Mouse (Mus musculus) midbrain, embryonic 10.5 days (tissue): ENCODE data around the gene Clcn6. TPM values are rescaled to one million over a fixed set of nuclear protein-coding genes. Genes with fewer than 3 reads are reported as not detected.

Experiments used
- DNase-seq: peaks from one replicate; pipeline ENCODE4 v3.0.0-alpha.2; 2017; ENCODE audit warnings: low spot score
- H3K27ac ChIP-seq: fragments of 300-500 bp; sonication (generic); replicated peaks from 2 replicates; pipeline ENCODE4 v1.5.1; 2016; ENCODE audit warnings: mild to moderate bottlenecking
- H3K27me3 ChIP-seq: fragments of 300-500 bp; sonication (generic); 2 replicates; pipeline ENCODE4 v1.6.1; 2016; ENCODE audit warnings: low read depth, mild to moderate bottlenecking; ENCODE audit not compliant: poor library complexity, severe bottlenecking
- H3K36me3 ChIP-seq: fragments of 300-500 bp; sonication (generic); 2 replicates; pipeline ENCODE4 v1.6.1; 2016; ENCODE audit warnings: mild to moderate bottlenecking, moderate library complexity
- H3K4me1 ChIP-seq: fragments of 300-500 bp; sonication (generic); 2 replicates; pipeline ENCODE4 v1.6.1; 2016
- H3K4me3 ChIP-seq: fragments of 300-500 bp; sonication (generic); 2 replicates; pipeline ENCODE4 v1.5.1; 2016; ENCODE audit warnings: mild to moderate bottlenecking, moderate library complexity
- H3K9me3 ChIP-seq: fragments of 300-500 bp; sonication (generic); replicated peaks from 2 replicates; pipeline ENCODE4 v1.6.1; 2016; ENCODE audit warnings: mild to moderate bottlenecking
- WGBS: fragments of 180-500 bp; shearing (Covaris S2); methylation state at CpG from one replicate; pipeline ENCODE4 v1.1.7; 2016; 5-methylcytosine and 5-hydroxymethylcytosine counted together
- polyA plus RNA-seq: library from polyadenylated mRNA; unstranded; fragments of >200 nt; fragmentation: Nextera tagmentation; extraction: Ambion mirVana; gene quantifications from 2 replicates; pipeline ENCODE4 v1.2.1, GENCODE M21; 2016

Gene Clcn6
- polyA plus RNA-seq, 1 experiment from 2014 or later = 15.6 TPM

DNA sequence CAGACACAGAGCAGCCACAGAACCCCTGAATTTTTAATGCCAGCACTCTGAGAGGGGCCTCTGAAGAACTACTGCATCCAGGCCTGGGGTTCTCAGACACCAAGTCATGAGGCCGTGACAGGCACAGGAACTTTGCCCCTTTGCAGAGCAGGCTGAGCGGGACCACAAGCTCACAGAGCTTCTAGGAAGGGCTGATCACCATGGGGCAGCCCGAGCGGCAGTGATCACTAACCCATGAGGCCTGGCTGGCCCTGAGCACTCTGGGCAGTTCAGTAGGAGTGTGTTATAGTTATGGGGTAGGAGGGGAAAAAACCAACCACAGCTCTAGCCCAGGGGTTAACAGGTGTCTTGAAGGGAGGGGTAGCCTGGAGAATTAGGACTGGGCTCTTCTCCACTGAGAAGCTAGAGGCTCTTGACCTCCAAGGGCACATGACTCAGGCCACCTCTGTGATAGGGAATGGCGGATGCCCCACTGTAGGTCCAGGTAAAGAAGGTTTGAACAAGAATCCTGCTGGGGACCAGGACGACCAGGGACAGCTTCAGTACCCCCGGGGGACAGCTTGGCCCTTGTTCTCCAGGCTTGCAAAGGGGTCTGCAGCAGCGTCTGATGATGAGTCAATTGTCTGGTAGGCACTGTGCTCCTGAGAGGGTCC is 41.4 kb upstream of the Clcn6 start:
- 89% methylated on average over 8 of the region's 8 CpGs for WGBS
- H3K4me3 ChIP-seq = no peak overlapping the region
- H3K27ac ChIP-seq = no peak overlapping the region
- DNase-seq = no peak
- H3K4me1 ChIP-seq = peaks cover 30% of the 10 kb centered on the region
- H3K36me3 ChIP-seq = peaks cover 30% of the 10 kb centered on the region
- no peaks in the 10 kb centered on the region; the same call in 1 of the 2 replicates for H3K27me3 ChIP-seq
- no peaks in the 10 kb centered on the region for H3K9me3 ChIP-seq

DNA sequence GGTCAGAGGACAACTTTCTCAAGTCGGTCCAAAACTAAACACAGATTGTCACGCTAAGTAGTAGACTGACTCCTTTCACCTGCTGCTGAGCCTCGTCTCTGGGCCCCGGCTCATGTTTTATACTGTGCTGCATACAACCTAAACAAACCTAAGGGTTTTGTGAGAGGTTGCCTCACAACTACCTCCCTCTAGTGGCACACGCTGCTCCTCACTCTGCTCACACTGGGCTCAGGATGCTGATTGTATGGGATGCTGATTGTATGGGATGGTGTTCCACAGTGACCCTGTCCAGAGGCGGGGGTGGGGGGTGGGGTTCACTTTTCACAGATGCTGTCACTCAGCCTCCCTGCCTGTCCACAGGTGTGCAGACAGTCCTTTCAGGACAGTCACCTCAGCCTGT is 40.6 kb upstream of the Clcn6 start:
- no peak for DNase-seq
- WGBS = 69% methylated on average over 6 of the region's 6 CpGs
- Histone ChIP-seq H3K36me3 (peaks cover 30% of the 10 kb centered on the region), H3K4me1 (peaks cover 26% of the 10 kb centered on the region), H3K9me3 (no peaks in the 10 kb centered on the region), H3K27ac (no peak overlapping the region), H3K27me3 (no peaks in the 10 kb centered on the region; the same call in 1 of the 2 replicates), H3K4me3 (no peak overlapping the region)

DNA sequence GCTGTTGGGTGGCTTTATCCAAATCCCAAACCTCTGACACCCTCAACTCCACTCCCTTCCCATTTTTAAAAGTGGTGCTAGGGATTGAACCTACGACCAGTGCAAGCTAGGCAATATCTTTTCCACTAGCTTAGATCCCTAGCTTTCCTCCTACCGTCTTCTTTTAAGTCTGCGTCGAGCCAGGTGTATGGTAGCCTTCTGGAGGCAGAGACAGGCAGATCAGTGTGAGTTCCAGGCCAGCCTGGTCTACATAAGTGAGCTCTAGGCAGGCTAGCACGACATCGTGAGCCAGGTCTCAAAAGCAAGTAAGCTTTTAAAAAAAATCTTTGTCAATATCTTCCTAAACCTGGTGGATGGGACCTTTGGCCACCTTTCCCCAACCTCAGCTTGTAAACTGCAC is 37.3 kb upstream of the Clcn6 start:
- Histone ChIP-seq H3K36me3 (peaks cover 21% of the 10 kb centered on the region), H3K4me1 (peaks cover 8% of the 10 kb centered on the region), H3K4me3 (no peak overlapping the region), H3K27ac (no peak overlapping the region), H3K9me3 (no peaks in the 10 kb centered on the region), H3K27me3 (no peaks in the 10 kb centered on the region; the same call in 1 of the 2 replicates)
- whole genome bisulfite sequencing = 89% methylated on average over 6 of the region's 6 CpGs
- no peak for DNase-seq

DNA sequence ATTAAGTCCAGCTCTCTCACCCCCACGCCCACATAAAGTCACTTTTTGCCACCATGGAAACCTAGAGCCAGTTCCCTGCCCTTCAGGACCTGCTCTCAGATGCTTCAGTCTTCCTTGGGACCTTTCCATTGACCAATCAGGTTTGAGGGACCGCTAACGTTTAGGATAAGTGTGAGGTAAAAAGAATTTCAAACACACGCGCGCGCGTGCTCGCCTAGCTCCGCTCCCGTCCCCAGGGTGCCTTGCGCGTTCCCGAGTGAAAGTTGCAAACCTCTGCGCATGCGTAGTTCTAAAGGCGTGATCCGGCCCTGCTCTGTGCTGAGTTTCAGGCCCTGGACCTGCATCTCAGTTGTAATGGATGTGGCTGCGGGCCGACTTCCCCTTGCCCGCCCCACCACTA is 36.6 kb upstream of the Clcn6 start:
- Histone ChIP-seq H3K27me3 (no peaks in the 10 kb centered on the region; the same call in 1 of the 2 replicates), H3K36me3 (peaks cover 14% of the 10 kb centered on the region), H3K4me1 (peaks cover 11% of the 10 kb centered on the region), H3K27ac (peak overlapping the region; percentile 67), H3K4me3 (peak overlapping the region; percentile 46), H3K9me3 (no peaks in the 10 kb centered on the region)
- DNase-seq = peak; percentile 63
- WGBS = 50% methylated on average over 21 of the region's 21 CpGs

DNA sequence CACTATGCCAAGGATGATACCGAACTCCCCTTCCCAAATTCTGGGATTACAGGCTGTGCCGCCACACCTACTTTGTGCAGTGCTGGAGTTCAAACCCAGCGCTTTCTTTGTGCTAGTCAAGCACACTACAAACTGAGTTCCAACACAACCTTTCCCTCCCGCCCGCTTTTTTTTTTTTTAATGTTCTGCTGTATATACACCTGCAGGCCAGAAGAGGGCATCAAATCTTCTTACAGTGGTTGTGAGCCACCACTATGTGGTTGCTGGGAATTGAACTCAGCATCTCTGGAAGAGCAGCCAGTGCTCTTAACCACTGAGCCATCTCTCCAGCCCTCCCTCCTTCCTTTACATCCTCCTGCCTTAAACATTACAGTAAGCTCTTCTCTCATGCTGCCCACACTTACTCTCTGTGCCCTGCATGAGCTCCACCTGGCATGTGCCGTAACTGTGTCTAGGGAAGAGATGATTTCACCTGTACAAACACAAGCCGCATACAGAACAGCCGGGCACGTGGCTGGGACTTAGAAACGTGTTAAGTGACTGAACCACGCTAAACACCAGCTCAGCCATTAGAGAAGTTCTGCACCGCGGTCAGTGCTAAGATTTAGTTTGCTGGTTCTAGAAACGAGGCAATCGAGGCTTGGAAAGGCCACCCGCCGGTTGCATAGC is 36.0 kb upstream of the Clcn6 start:
- Histone ChIP-seq H3K9me3 (no peaks in the 10 kb centered on the region), H3K27ac (peak overlapping the region; percentile 67), H3K36me3 (peaks cover 8% of the 10 kb centered on the region; the same call in 1 of the 2 replicates), H3K4me3 (peak overlapping the region; percentile 46), H3K4me1 (peaks cover 11% of the 10 kb centered on the region), H3K27me3 (no peaks in the 10 kb centered on the region; the same call in 1 of the 2 replicates)
- WGBS = 48% methylated on average over 17 of the region's 17 CpGs
- DNase-seq = no peak

DNA sequence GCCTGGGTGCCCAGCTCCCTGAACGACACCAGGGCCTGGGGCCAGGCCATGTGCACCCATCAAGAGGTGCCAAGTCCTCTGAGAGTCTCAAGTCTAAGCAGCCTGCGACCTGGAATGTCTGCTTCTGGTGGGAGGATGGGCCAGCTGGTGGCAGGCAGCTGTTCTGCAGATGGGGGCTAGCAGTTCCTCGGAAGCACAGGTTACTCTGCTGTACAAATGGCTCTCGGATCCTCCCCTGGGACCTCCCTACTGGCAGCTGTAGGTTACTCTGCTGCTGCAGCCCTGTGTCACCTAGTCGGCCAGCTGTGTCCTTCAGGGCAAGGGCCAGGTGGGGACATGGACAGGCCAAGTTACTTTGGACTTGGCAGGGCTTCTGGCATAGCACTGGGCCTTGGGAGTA is 32.9 kb upstream of the Clcn6 start:
- WGBS = 76% methylated on average over 5 of the region's 5 CpGs
- Histone ChIP-seq H3K36me3 (no peaks in the 10 kb centered on the region), H3K4me3 (no peak overlapping the region), H3K4me1 (peaks cover 18% of the 10 kb centered on the region), H3K27me3 (peaks cover 6% of the 10 kb centered on the region; the same call in 1 of the 2 replicates), H3K27ac (no peak overlapping the region), H3K9me3 (no peaks in the 10 kb centered on the region)
- DNase-seq = no peak

DNA sequence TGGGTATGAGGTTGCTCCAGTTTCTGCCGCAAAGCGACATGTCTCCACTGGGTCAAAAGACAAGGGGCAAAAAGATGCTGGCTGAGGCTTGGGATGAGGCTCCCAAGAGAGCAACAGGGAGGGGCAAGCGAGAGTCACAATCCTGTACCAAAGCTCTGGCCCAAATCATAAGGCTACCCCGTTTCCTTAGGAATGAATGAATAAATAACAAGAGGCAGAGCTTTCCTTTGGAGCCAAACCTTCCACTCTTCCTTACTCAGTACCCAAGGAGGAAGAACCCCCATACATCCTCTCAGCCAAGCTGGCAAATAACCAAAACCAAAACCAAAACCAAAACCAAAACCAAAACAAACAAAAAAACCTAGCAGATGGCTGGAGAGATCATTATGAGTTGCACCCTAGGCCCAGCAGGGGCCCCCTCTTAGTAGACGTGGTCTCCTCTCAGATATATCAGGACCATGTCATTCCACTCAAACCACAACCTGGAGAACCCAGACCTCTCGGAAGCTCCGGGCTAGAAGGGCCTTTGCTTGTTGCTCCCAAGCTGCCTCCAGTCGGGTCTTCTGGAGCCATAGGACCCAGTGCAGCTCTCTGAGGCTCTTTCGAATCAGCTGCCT is 31.1 kb upstream of the Clcn6 start:
- Histone ChIP-seq H3K4me3 (no peak overlapping the region), H3K27ac (no peak overlapping the region), H3K36me3 (no peaks in the 10 kb centered on the region), H3K4me1 (peaks cover 27% of the 10 kb centered on the region), H3K9me3 (no peaks in the 10 kb centered on the region), H3K27me3 (peaks cover 8% of the 10 kb centered on the region)
- 80% methylated on average over 9 of the region's 9 CpGs for WGBS
- DNase-seq = no peak

DNA sequence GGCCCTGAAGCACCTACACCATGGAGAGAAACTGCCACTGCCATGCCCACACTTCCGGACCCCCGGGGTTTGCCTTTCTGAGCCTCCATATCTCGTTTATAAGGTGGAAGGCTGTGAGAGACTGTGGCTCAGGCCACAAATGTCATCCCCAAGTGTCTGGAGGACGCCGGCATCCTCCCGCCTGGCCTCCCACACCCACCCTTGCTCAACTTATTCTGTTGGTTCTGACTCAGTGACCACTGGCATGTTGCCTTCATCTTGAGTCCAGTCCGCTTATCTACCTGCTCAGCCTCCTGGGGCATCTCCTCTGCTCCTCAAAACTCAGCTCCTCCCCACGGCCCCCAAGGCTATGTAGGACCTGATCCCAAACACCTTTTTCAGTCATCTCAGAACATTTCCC is 28.7 kb upstream of the Clcn6 start:
- no peaks in the 10 kb centered on the region for H3K9me3 ChIP-seq
- peaks cover 31% of the 10 kb centered on the region for H3K4me1 ChIP-seq
- peaks cover 12% of the 10 kb centered on the region for H3K27me3 ChIP-seq
- no peak overlapping the region for H3K4me3 ChIP-seq
- H3K36me3 ChIP-seq = no peaks in the 10 kb centered on the region
- WGBS = 86% methylated on average over 8 of the region's 8 CpGs
- H3K27ac ChIP-seq = no peak overlapping the region
- no peak for DNase-seq

DNA sequence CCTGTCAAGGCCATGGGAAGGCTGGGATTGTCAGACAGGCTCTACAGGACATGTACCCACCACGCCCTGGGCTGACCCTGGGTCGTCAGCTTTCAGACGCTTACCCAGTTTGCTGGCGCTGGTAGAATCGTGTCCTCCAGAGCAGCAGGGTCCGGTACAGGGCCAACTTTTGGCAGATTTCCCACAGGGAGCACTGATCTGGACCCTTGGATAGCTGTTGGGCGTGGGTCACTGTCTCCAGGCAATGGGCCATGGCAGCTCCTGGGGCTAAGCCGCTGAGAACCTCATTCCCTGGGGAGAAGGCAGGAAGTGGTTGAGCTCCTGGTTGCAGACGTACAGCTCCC is 27.8 kb upstream of the Clcn6 start:
- Histone ChIP-seq H3K4me1 (peaks cover 31% of the 10 kb centered on the region), H3K9me3 (no peaks in the 10 kb centered on the region), H3K36me3 (no peaks in the 10 kb centered on the region), H3K4me3 (no peak overlapping the region), H3K27ac (0 out of 2 replicates have a peak overlapping the region, but pooled peaks have one; percentile 1), H3K27me3 (peaks cover 12% of the 10 kb centered on the region)
- no peak for DNase-seq
- WGBS = 46% methylated on average over 9 of the region's 9 CpGs

DNA sequence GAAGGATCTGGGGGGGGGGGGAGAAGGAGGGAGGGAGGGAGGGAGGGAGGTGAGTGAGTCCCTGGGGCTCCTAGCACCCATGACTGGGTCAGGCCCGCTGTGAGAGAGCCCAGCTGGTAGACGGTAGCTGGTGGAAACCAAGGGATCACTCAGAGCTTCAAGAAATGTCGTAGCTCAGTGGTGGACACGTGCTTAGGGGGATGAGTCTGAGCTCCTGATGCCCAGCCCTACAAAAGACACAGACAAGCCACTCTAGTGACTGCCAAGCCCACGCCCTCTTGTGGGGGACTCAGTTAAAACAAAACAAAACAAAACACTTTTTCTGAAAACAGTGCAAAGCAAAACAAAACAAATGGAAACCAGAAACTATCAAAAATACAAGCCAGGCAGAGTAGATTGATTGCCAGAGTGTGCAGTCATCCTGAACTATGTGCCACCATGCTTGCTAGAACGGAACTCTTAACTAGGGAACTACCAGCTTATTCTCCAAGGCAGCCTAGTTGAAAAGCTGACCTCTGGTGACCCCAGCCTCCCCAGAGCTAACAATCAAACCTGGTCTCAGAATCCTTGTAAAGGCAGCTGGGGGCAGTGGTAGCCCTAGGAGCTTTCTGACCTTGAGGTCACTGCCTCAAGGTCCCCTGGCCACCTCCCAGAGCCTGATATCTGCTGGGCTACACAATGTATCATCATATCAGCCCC is 27.2 kb upstream of the Clcn6 start:
- WGBS = 38% methylated on average over 6 of the region's 6 CpGs
- no peaks in the 10 kb centered on the region for H3K9me3 ChIP-seq
- H3K4me3 ChIP-seq = no peak overlapping the region
- no peak for DNase-seq
- peaks cover 30% of the 10 kb centered on the region for H3K4me1 ChIP-seq
- H3K36me3 ChIP-seq = no peaks in the 10 kb centered on the region
- H3K27me3 ChIP-seq = peaks cover 12% of the 10 kb centered on the region
- 0 out of 2 replicates have a peak overlapping the region, but pooled peaks have one; percentile 1 for H3K27ac ChIP-seq

DNA sequence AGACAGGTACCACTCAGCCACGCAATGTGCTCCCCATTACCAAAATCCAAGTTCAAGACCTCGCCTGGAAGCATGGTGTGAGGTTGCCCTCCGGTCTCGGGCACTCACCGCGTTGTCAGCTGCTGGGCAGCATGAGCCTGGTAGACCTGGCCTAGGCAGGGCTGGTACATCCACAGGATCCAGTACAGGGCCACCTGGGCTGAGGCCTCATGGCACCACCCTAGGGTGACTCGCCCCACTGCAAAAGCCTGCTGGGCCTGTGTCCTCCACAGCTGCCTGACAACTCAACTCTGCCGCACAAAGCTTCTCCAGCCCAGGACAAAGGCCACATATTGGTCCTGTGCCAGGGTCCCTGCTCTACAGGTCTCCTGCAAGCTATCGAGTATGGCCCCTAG is 22.5 kb upstream of the Clcn6 start:
- no peak overlapping the region for H3K27ac ChIP-seq
- peaks cover 31% of the 10 kb centered on the region for H3K36me3 ChIP-seq
- 89% methylated on average over 9 of the region's 9 CpGs for WGBS
- peaks cover 22% of the 10 kb centered on the region for H3K4me1 ChIP-seq
- peaks cover 6% of the 10 kb centered on the region; the same call in 1 of the 2 replicates for H3K27me3 ChIP-seq
- no peak overlapping the region for H3K4me3 ChIP-seq
- no peak for DNase-seq
- no peaks in the 10 kb centered on the region for H3K9me3 ChIP-seq

DNA sequence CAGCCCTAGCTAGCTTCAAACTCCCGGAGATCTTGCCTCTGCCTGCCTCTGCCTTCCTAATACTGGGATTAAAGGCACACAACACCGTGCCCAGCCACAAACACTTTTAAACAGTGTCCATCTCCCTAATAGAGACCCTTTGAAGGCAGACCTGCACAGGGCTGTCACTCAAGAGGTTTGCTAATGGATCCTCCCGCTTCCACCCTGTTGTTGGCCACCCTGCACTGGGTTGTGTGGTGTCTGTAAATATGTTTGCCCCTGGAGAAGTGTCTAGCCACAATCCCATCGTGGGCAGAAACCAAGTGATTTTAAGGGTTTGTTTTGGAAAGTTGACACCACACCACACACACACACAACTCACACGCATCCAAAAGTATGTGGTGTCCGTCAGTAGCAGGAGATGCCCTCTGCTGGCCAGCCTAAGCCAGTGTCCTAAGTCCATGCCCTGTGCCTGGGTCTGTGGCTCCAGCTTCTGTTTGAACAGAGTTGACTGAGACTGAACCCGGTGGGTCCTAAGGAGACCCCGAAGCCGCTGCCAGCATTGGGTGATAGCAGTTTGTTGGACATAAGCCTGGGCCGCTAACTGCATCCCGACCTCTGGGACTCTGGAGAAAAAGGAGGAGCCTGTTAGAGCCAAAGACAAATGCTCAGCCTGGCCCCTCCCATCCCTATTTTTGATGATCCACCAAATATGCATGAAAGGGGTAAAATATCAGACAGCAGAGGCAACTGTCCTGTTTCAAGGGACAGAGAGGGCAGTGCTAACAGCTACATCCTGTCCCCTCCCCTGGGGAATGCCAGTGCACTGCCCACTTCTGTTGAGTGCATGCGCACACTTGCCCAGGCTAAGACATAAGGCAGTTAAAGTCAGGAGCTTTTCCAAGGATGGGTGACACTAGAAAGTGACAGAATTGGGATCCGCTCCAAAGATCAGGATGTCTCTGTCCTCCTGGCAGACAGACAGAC is 21.8 kb upstream of the Clcn6 start:
- Histone ChIP-seq H3K4me3 (no peak overlapping the region), H3K9me3 (no peaks in the 10 kb centered on the region), H3K4me1 (peaks cover 15% of the 10 kb centered on the region), H3K36me3 (peaks cover 38% of the 10 kb centered on the region), H3K27ac (no peak overlapping the region), H3K27me3 (peaks cover 6% of the 10 kb centered on the region; the same call in 1 of the 2 replicates)
- 53% methylated on average over 13 of the region's 13 CpGs for WGBS
- no peak for DNase-seq
